33 mouse cellular contexts compared by ENCODE assay signal in genomic region chr14:55838312-55838711, GRCm38 (mm10). TPM values are rescaled to one million over a fixed set of nuclear protein-coding genes. Genes with fewer than 3 reads are reported as not detected.
"Had no signal": no experiment of that assay in that cellular context is flagged by ENCODE, and none has a peak within 500 bp of the region (broad histone marks: within the 10 kb centered on the region; RNA-seq: fewer than 3 reads in every experiment).

No protein-coding gene starts in this region.

- H3K4me2 ChIP-seq: limb, embryonic 12.5 days; limb, embryonic 13.5 days; limb, embryonic 15.5 days; liver, embryonic 13.5 days; lung, embryonic 14.5 days; lung, embryonic 15.5 days; midbrain, embryonic 11.5 days; midbrain, embryonic 12.5 days; midbrain, embryonic 13.5 days; midbrain, embryonic 15.5 days; neural tube, embryonic 12.5 days had no signal

- H3K4me1 ChIP-seq: liver, embryonic 13.5 days; midbrain, embryonic 12.5 days; midbrain, embryonic 15.5 days; neural tube, embryonic 12.5 days had no signal

- DNase-seq: layer of hippocampus, postnatal 36 days; left cerebral cortex, postnatal 4 days; liver, embryonic 13.5 days; lung, adult 18-20 months; lung, adult 2 months; lung, embryonic 14.5 days; lung, postnatal 10 days; lung, postnatal 14 days; lung, postnatal 36 days; lung, postnatal 4 days; midbrain, embryonic 14.5 days had no signal

- H3K9me3 ChIP-seq: limb, embryonic 10.5 days; limb, embryonic 12.5 days; limb, embryonic 13.5 days; limb, embryonic 15.5 days; liver, embryonic 13.5 days; lung, embryonic 15.5 days; megakaryocyte, embryonic 14.5 days; midbrain, embryonic 10.5 days; midbrain, embryonic 12.5 days; midbrain, embryonic 13.5 days; midbrain, embryonic 15.5 days; neural tube, embryonic 12.5 days had no signal

- H3K4me3 ChIP-seq: left cerebral cortex, adult 2 months; limb, embryonic 10.5 days; limb, embryonic 12.5 days; limb, embryonic 13.5 days; limb, embryonic 15.5 days; liver, embryonic 13.5 days; lung, embryonic 15.5 days; megakaryocyte, embryonic 14.5 days; midbrain, embryonic 10.5 days; midbrain, embryonic 12.5 days; midbrain, embryonic 13.5 days; midbrain, embryonic 15.5 days; myocyte; neural tube, embryonic 12.5 days had no signal

- H3K36me3 ChIP-seq: liver, embryonic 13.5 days; midbrain, embryonic 10.5 days; midbrain, embryonic 12.5 days; midbrain, embryonic 13.5 days; midbrain, embryonic 15.5 days; neural tube, embryonic 12.5 days had no signal

- H3K9ac ChIP-seq: limb, embryonic 12.5 days; limb, embryonic 13.5 days; limb, embryonic 15.5 days; liver, embryonic 13.5 days; liver, embryonic 14.5 days; lung, embryonic 14.5 days; lung, embryonic 15.5 days; midbrain, embryonic 12.5 days; midbrain, embryonic 13.5 days; midbrain, embryonic 15.5 days; neural tube, embryonic 12.5 days had no signal

- ATAC-seq: lung, postnatal 0 days; midbrain, embryonic 13.5 days; midbrain, embryonic 15.5 days; midbrain, embryonic 16.5 days had no signal

- H3K27me3 ChIP-seq: limb, embryonic 12.5 days; limb, embryonic 13.5 days; limb, embryonic 15.5 days; lung, embryonic 15.5 days; midbrain, embryonic 12.5 days; midbrain, embryonic 13.5 days; midbrain, embryonic 15.5 days; neural tube, embryonic 12.5 days had no signal

- H3K27ac ChIP-seq: left cerebral cortex, adult 2 months; limb, embryonic 10.5 days; limb, embryonic 12.5 days; limb, embryonic 13.5 days; limb, embryonic 15.5 days; liver, embryonic 13.5 days; liver, embryonic 14.5 days; lung, embryonic 15.5 days; macrophage; midbrain, embryonic 10.5 days; midbrain, embryonic 12.5 days; midbrain, embryonic 13.5 days; midbrain, embryonic 15.5 days; neural tube, embryonic 12.5 days had no signal

RNA-seq across cellular contexts. Expression of gene Nfatc4, which starts 15.4 kb away (rescaled TPM):
- total RNA-seq: megakaryocyte progenitor cell, adult 5-6 weeks; megakaryocyte, adult 5-6 weeks; megakaryocyte-erythroid progenitor cell, adult 5-6 weeks; monocyte, adult 5-6 weeks had no signal
- polyA plus RNA-seq: macrophage had no signal

RNA-seq across cellular contexts. Expression of gene Cbln3, which starts 45.9 kb away (rescaled TPM):
- total RNA-seq: megakaryocyte progenitor cell, adult 5-6 weeks; megakaryocyte-erythroid progenitor cell, adult 5-6 weeks had no signal
- polyA plus RNA-seq: macrophage had no signal
